Mouse (Mus musculus) kidney, postnatal 0 days (tissue): ENCODE data around the gene Ppm1e. TPM values are rescaled to one million over a fixed set of nuclear protein-coding genes. Genes with fewer than 3 reads are reported as not detected.

Source experiments
- ATAC-seq: fragments of 200-750 bp; cut with Nextera tagmentation; replicated peaks from 2 replicates; pipeline ENCODE4 v1.8.0; 2017; ENCODE audit warnings: low read depth, moderate number of reproducible peaks, moderate TSS enrichment, moderate library complexity; ENCODE audit not compliant: low FRiP score
- DNase-seq: peaks from one replicate; pipeline ENCODE4 v3.0.0-alpha.2; 2016; ENCODE audit warnings: low spot score
- H3K27ac ChIP-seq: fragments of 300-500 bp; sonication (generic); 2 replicates; pipeline ENCODE4 v1.5.1; 2014; ENCODE audit warnings: mild to moderate bottlenecking
- H3K27me3 ChIP-seq: fragments of 300-500 bp; sonication (generic); 2 replicates; pipeline ENCODE4 v1.6.1; 2014; ENCODE audit warnings: low read length, mixed read lengths; ENCODE audit not compliant: insufficient read depth
- H3K36me3 ChIP-seq: fragments of 300-500 bp; sonication (generic); 2 replicates; pipeline ENCODE4 v1.6.1; 2014; ENCODE audit warnings: low read length, mixed read lengths; ENCODE audit not compliant: insufficient read depth
- H3K4me1 ChIP-seq: fragments of 300-500 bp; sonication (generic); replicated peaks from 2 replicates; pipeline ENCODE4 v1.6.1; 2014; ENCODE audit warnings: antibody characterized with exemption, low read length, mixed read lengths; ENCODE audit not compliant: insufficient read depth
- H3K4me2 ChIP-seq: fragments of 300-500 bp; sonication (generic); 2 replicates; pipeline ENCODE4 v1.6.1; 2014; ENCODE audit warnings: mild to moderate bottlenecking, low read length, moderate library complexity, mixed read lengths
- H3K4me3 ChIP-seq: fragments of 300-500 bp; sonication (generic); replicated peaks from 2 replicates; pipeline ENCODE4 v1.5.1; 2014; ENCODE audit warnings: low read depth, low read length
- H3K9ac ChIP-seq: fragments of 300-500 bp; sonication (generic); 2 replicates; pipeline ENCODE4 v1.6.1; 2014; ENCODE audit warnings: low read depth, low read length
- H3K9me3 ChIP-seq: fragments of 300-500 bp; sonication (generic); replicated peaks from 2 replicates; pipeline ENCODE4 v1.6.1; 2016; ENCODE audit warnings: low read length, inconsistent platforms, mixed read lengths
- CTCF ChIP-seq: IDR thresholded peaks from 2 replicates; pipeline ENCODE4 v1.5.1; 2016; ENCODE audit warnings: antibody characterized with exemption, low read depth, mild to moderate bottlenecking, moderate library complexity
- WGBS: fragments of 180-500 bp; shearing (Covaris S2); extraction: QIAGEN DNeasy Blood & Tissue Kit; methylation state at CpG from one replicate; pipeline ENCODE4 v1.1.7; 2014; 5-methylcytosine and 5-hydroxymethylcytosine counted together
- polyA plus RNA-seq: library from polyadenylated mRNA; unstranded; fragments of >200 nt; fragmentation: Nextera tagmentation; extraction: Ambion mirVana; gene quantifications from 2 replicates; pipeline ENCODE4 v1.2.1, GENCODE M21; 2015

The Ppm1e gene
- polyA plus RNA-seq, 1 experiment from 2014 or later: 2.1 TPM

- no peaks in the 10 kb centered on the region for H3K27me3 ChIP-seq
- DNase-seq (no peak), ATAC-seq (no peak)
- no peaks in the 10 kb centered on the region for H3K9me3 ChIP-seq
- H3K27ac ChIP-seq: no peak overlapping the region
- H3K36me3 ChIP-seq: no peaks in the 10 kb centered on the region
- no peaks in the 10 kb centered on the region for H3K4me1 ChIP-seq
- H3K4me3 ChIP-seq: no peak overlapping the region
- no peak overlapping the region for H3K4me2 ChIP-seq
- 86% methylated on average over 5 of the region's 5 CpGs for WGBS
- no peak for TF ChIP-seq CTCF
- H3K9ac ChIP-seq: no peak overlapping the region
These were observed 86.1 kb downstream of the Ppm1e start for GRCm38 (mm10) chr11:87272725-87273124.

GRCm38 (mm10) chr11:87271479-87271878 is 87.3 kb downstream of the Ppm1e start:
- Histone ChIP-seq H3K4me3 (no peak overlapping the region), H3K9me3 (no peaks in the 10 kb centered on the region), H3K36me3 (no peaks in the 10 kb centered on the region), H3K27me3 (no peaks in the 10 kb centered on the region), H3K9ac (no peak overlapping the region), H3K4me1 (no peaks in the 10 kb centered on the region), H3K4me2 (no peak overlapping the region), H3K27ac (no peak overlapping the region)
- no peak for DNase-seq
- WGBS: 100% methylated on average over 1 of the region's 1 CpGs
- ATAC-seq: no peak
- TF ChIP-seq CTCF: 0 out of 2 replicates have a peak, but pooled peaks have one; percentile 6

GRCm38 (mm10) chr11:87270958-87271357 is 87.9 kb downstream of the Ppm1e start:
- WGBS: 28% methylated on average over 2 of the region's 2 CpGs

GRCm38 (mm10) chr11:87270446-87270845 is 88.4 kb downstream of the Ppm1e start:
- no peak overlapping the region for H3K4me3 ChIP-seq
- no peak overlapping the region for H3K9ac ChIP-seq
- H3K27me3 ChIP-seq: no peaks in the 10 kb centered on the region
- DNase-seq: peak; percentile 9
- 66% methylated on average over 4 of the region's 4 CpGs for WGBS
- TF ChIP-seq CTCF: no peak
- H3K27ac ChIP-seq: no peak overlapping the region
- no peak for ATAC-seq
- H3K4me2 ChIP-seq: no peak overlapping the region
- no peaks in the 10 kb centered on the region for H3K4me1 ChIP-seq
- no peaks in the 10 kb centered on the region for H3K9me3 ChIP-seq
- H3K36me3 ChIP-seq: no peaks in the 10 kb centered on the region

More at GRCm38 (mm10) chr11:87270958-87271357, 87.9 kb downstream of the Ppm1e start:
- Histone ChIP-seq H3K9ac (no peak overlapping the region), H3K9me3 (no peaks in the 10 kb centered on the region), H3K36me3 (no peaks in the 10 kb centered on the region), H3K27me3 (no peaks in the 10 kb centered on the region), H3K4me1 (no peaks in the 10 kb centered on the region), H3K4me3 (no peak overlapping the region), H3K27ac (no peak overlapping the region), H3K4me2 (no peak overlapping the region)
- no peak for ATAC-seq
- peak; percentile 11 for DNase-seq
- TF ChIP-seq CTCF: no peak

- 78% methylated on average over 2 of the region's 2 CpGs for WGBS
These were observed 90.0 kb downstream of the Ppm1e start for GRCm38 (mm10) chr11:87268803-87269202.

GRCm38 (mm10) chr11:87266246-87266645 is 92.6 kb downstream of the Ppm1e start:
- WGBS: 77% methylated on average over 4 of the region's 4 CpGs
- Histone ChIP-seq H3K27ac (no peak overlapping the region), H3K9ac (no peak overlapping the region), H3K27me3 (no peaks in the 10 kb centered on the region), H3K4me3 (no peak overlapping the region), H3K4me2 (no peak overlapping the region), H3K4me1 (no peaks in the 10 kb centered on the region), H3K9me3 (no peaks in the 10 kb centered on the region), H3K36me3 (no peaks in the 10 kb centered on the region)
- ATAC-seq: no peak
- no peak for TF ChIP-seq CTCF
- DNase-seq: no peak

More at GRCm38 (mm10) chr11:87268803-87269202, 90.0 kb downstream of the Ppm1e start:
- Histone ChIP-seq H3K4me3 (no peak overlapping the region), H3K4me1 (no peaks in the 10 kb centered on the region), H3K9me3 (no peaks in the 10 kb centered on the region), H3K9ac (no peak overlapping the region), H3K36me3 (no peaks in the 10 kb centered on the region), H3K4me2 (no peak overlapping the region), H3K27ac (no peak overlapping the region), H3K27me3 (no peaks in the 10 kb centered on the region)
- TF ChIP-seq CTCF: peak; percentile 40; the same call in 1 of the 2 replicates
- no peak for ATAC-seq
- no peak for DNase-seq

- H3K9me3 ChIP-seq: no peaks in the 10 kb centered on the region
- H3K36me3 ChIP-seq: no peaks in the 10 kb centered on the region
- DNase-seq: no peak
- H3K27ac ChIP-seq: no peak overlapping the region
- no peaks in the 10 kb centered on the region for H3K4me1 ChIP-seq
- H3K4me3 ChIP-seq: no peak overlapping the region
- no peak for TF ChIP-seq CTCF
- no peaks in the 10 kb centered on the region for H3K27me3 ChIP-seq
- WGBS: 14% methylated on average over 7 of the region's 7 CpGs
- H3K9ac ChIP-seq: no peak overlapping the region
- no peak overlapping the region for H3K4me2 ChIP-seq
- ATAC-seq: no peak
These were observed 94.9 kb downstream of the Ppm1e start for GRCm38 (mm10) chr11:87263946-87264345.
